Mouse (Mus musculus) bone marrow macrophage, adult 2 months (primary cell): ENCODE results near the gene Scnm1. TPM values are rescaled to one million over a fixed set of nuclear protein-coding genes. Genes with fewer than 3 reads are reported as not detected.
A peak's percentile ranks its signal among the peaks of the same experiment; 100 is the strongest.
"Not testable (repeated sequence)": the region's sequence is repeated elsewhere in the genome, so short reads cannot be mapped to it uniquely, and the experiment has no call there.

Experiments
- H3K27ac ChIP-seq: 2 replicates; pipeline ENCODE4 v1.5.1; 2012; ENCODE audit warnings: low read depth, low read length; ENCODE audit not compliant: insufficient read depth
- H3K4me1 ChIP-seq: 2 replicates; pipeline ENCODE4 v1.6.1; 2012; ENCODE audit warnings: low read length; ENCODE audit not compliant: control insufficient read depth, insufficient read depth
- H3K4me3 ChIP-seq: 2 replicates; pipeline ENCODE4 v1.5.1; 2012; ENCODE audit warnings: mild to moderate bottlenecking, low read length, moderate library complexity; ENCODE audit not compliant: insufficient read depth
- CTCF ChIP-seq: IDR thresholded peaks from 2 replicates; pipeline ENCODE4 v1.5.1; 2012; ENCODE audit warnings: low read depth, mild to moderate bottlenecking, low read length, moderate library complexity
- POLR2A ChIP-seq: IDR thresholded peaks from 2 replicates; pipeline ENCODE4 v1.6.1; 2012; ENCODE audit warnings: mild to moderate bottlenecking, low read depth, low read length, borderline replicate concordance
- polyA plus RNA-seq: library from polyadenylated mRNA; stranded (reverse); fragments of >200 nt; gene quantifications from 2 replicates; pipeline ENCODE4 v1.2.4, GENCODE M21; 2012; ENCODE audit not compliant: missing spikeins, insufficient read depth, insufficient read length

Scnm1 gene
- polyA plus RNA-seq, 1 experiment, result 88.6 TPM

DNA sequence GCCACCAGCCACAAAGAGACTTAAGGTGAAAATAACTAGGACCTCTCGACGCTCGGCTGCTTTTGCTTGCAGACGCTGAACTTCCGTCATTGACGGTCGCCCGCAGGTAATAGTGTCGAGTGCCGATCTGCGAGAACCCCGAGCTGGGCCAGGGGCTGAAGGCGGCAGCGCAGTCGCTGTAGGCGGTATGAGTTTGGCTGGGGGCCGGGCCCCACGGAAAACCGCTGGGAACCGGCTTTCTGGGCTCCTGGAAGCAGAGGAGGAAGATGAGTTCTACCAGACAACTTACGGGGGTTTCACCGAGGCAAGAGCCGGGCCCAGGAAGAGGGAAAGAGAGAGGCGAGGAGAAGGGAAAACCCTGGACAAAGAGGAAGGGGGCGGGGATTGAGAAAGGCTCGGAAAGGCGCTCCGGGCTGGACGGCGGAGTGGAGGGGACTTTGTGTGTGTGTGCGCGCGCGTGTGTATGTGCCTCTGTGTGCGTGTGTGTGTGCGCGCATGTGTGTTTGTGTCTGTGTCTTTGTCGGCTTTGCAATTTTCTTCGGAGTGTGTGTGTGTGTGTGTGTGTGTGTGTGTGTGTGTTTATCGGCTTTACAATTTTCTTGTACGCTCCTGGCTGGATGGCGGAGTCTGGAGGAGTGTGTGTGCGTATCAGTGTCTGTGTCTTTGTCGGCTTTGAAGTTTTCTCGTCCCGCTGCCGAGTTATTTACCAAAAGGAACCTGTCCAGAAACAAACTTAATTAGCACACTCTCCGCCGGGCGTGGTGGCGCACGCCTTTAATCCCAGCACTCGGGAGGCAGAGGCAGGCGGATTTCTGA lies 22.7 kb downstream of the Scnm1 start, which contains the start of gene Vps72:
Vps72 (plus strand) TSS at position 112 of the 816 bp plus-strand sequence.
- H3K4me3 ChIP-seq, result peak within 1 kb of the TSS; percentile 84
- peaks cover 16% of the 10 kb centered on the region for H3K4me1 ChIP-seq
- peak within 1 kb of the TSS; percentile 92 for H3K27ac ChIP-seq
- TF ChIP-seq CTCF (no peak), POLR2A (peak; percentile 78; the same call in 1 of the 2 replicates)

DNA sequence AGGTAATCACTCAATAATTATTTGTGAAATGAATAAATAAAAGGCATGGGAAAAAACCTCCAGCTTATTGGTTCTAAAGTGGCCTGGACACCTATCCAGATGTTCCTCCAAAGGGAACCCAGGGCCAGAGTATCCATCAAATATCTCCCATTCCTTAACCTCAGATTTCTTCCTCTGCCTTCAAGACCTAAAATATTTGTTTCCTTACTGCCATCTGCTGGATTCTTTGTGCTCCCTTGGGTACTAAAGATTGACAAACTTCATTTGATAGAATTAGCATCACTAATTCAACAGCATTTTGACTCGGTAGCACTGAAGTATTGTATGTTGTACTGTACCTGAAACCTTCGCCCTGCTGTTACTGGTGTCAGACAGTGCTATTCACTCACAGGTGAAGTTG lies 25.9 kb downstream of the Scnm1 start:
- Histone ChIP-seq H3K4me1 (peaks cover 14% of the 10 kb centered on the region), H3K27ac (no peak overlapping the region), H3K4me3 (no peak overlapping the region)
- no peak for TF ChIP-seq CTCF
- no peak for TF ChIP-seq POLR2A

DNA sequence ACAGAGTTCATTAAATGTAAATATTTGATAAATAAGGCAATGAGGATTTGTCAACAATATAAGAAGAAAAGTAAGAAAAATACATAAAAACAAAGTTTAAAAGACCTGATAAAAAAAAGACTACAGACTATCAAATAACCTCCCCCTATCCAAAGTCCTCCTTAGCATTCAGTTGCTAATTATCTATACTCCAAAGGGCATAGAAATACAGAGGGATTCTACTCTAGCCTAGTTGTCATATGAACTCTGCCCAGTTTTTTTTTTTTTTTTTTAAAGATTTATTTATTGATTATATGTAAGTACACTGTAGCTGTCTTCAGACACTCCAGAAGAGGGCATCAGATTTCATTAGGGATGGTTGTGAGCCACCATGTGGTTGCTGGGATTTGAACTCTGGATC lies 26.5 kb downstream of the Scnm1 start:
- not testable (repeated sequence) for H3K4me3 ChIP-seq, H3K4me1 ChIP-seq, H3K27ac ChIP-seq

DNA sequence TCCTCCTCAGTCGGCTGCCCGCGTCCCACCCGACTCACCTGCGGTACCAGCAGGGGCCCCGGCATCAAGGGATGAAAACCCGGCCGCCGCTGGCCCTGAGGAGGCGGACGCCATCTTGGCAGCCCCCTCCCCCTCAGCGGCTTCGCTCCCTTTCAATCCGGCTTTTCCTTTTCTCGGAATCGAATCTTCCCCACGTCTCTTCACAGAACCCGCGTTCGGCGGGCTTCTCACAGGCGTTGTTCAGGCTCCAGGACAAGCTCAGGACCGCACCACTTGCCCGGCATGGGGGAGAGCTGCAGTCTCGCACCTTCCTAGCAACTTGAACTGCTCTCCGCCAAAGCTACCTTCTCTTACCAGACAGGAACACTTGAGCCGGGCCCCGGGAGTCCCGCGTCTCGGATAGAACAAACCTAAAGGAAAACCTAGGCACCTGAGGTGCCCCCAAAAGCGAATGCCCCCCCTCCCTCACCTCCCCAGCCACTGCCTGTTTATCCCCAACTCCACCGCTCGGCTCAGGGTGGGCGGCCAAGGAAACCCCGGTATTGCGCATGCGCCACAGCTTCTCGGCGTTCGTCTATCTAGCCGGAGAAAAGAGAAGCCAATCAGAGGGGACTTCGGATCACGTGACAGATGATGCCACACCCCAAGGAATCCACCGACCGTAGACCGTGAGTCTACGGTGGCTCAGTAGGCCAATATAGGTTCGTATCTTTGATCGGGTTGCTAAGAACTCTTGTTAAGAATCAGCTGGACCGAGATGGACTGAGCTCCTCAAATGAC lies 27.3 kb downstream of the Scnm1 start, which contains the start of gene Pip5k1a:
Pip5k1a (minus strand) TSS at position 593 of the 780 bp plus-strand sequence.
- TF ChIP-seq CTCF (no peak), POLR2A (no peak)
- H3K4me1 ChIP-seq, result peaks cover 7% of the 10 kb centered on the region
- peak within 1 kb of the TSS; percentile 79 for H3K4me3 ChIP-seq
- H3K27ac ChIP-seq, result peak within 1 kb of the TSS; percentile 65

GRCm38 (mm10) chr3:95105586-95106337 lies 28.0 kb downstream of the Scnm1 start:
- Histone ChIP-seq H3K4me3 (peak overlapping the region; percentile 79), H3K27ac (peak overlapping the region; percentile 65), H3K4me1 (peaks cover 9% of the 10 kb centered on the region)
- TF ChIP-seq CTCF, result no peak
- TF ChIP-seq POLR2A, result no peak

DNA sequence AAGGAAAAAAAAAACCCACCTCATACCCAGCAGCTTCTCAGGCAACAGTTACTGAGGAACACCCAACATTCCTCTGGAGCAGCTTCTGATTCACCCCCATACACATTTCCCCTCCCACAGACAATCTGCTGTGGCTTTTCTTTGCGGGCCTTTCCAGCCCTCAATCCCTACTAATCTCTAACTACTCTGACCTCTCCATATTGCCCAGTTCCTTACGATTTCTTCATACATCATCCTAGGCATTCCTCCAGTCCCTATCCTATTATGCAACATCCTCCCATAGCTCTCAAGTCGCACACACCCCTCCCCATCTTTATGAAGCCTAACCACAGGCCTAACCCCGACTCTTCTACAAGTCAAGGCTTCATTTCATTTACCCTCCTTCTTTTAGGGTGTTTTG lies 28.7 kb downstream of the Scnm1 start:
- Histone ChIP-seq H3K4me3 (peak overlapping the region; percentile 79), H3K27ac (peak overlapping the region; percentile 51; the same call in 1 of the 2 replicates), H3K4me1 (peaks cover 9% of the 10 kb centered on the region)
- TF ChIP-seq POLR2A (no peak), CTCF (no peak)

GRCm38 (mm10) chr3:95100854-95101253 lies 33.0 kb downstream of the Scnm1 start:
- TF ChIP-seq CTCF (no peak), POLR2A (no peak)

DNA sequence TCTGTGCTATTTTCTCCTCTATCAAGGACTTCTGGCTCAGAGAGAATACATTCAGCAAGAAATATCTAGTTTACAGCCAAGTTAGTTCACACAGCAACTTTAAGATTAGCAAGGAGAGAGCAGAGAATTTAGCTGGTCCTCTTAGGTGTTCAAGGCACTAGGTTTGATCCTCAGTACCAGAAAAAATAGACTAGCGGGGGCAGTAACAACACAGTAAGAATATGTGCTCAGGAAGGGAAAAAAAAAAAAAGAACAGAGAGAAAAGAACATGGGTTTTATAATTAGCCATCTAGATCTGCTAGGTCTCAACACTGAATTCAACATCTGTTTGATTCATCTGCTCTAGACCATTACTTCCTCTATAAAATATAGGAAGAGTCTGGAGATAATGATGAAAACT lies 45.7 kb downstream of the Scnm1 start:
- no peak overlapping the region for H3K27ac ChIP-seq
- TF ChIP-seq POLR2A (no peak), CTCF (no peak)
- no peak overlapping the region for H3K4me3 ChIP-seq
- no peaks in the 10 kb centered on the region; the same call in 1 of the 2 replicates for H3K4me1 ChIP-seq

More at GRCm38 (mm10) chr3:95100854-95101253, 33.0 kb downstream of the Scnm1 start:
- Histone ChIP-seq H3K4me3 (no peak overlapping the region), H3K4me1 (peaks cover 20% of the 10 kb centered on the region), H3K27ac (no peak overlapping the region)

Other genes starting within 250 kb of the Scnm1 start
- gene Psmb4, start 247.1 kb downstream of the Scnm1 start, polyA plus RNA-seq, result 281 and 392 TPM in 2 replicates
- gene Selenbp1, start 201.0 kb downstream of the Scnm1 start, polyA plus RNA-seq, result 32.8 and 35.0 TPM in 2 replicates
- 18.7 and 23.1 TPM in 2 replicates for gene Rfx5, start 179.9 kb downstream of the Scnm1 start, polyA plus RNA-seq
- 23.7 and 28.6 TPM in 2 replicates for gene Pi4kb, start 159.3 kb downstream of the Scnm1 start, polyA plus RNA-seq
- gene Zfp687, start 118.6 kb downstream of the Scnm1 start, polyA plus RNA-seq, result 10.5 and 12.7 TPM in 2 replicates
- 136 and 148 TPM in 2 replicates for gene Psmd4, start 91.4 kb downstream of the Scnm1 start, polyA plus RNA-seq
- gene Pip5k1a, start 27.1 kb downstream of the Scnm1 start, polyA plus RNA-seq, result 23.4 and 27.8 TPM in 2 replicates
- gene Vps72, start 23.0 kb downstream of the Scnm1 start, polyA plus RNA-seq, result 54.8 and 57.4 TPM in 2 replicates
- 0.60 TPM in 1 of 2 replicates, not detected in the other for gene Tmod4, start 9.5 kb downstream of the Scnm1 start, polyA plus RNA-seq
- 5.6 and 6.0 TPM in 2 replicates for gene Lysmd1, start 77 bp upstream of the Scnm1 start, polyA plus RNA-seq
- gene Tnfaip8l2, start 8.3 kb upstream of the Scnm1 start, polyA plus RNA-seq, result 235 and 240 TPM in 2 replicates
- 1.2 and 1.5 TPM in 2 replicates for gene Sema6c, start 26.4 kb upstream of the Scnm1 start, polyA plus RNA-seq
- gene Gabpb2, start 83.9 kb upstream of the Scnm1 start, polyA plus RNA-seq, result 36.4 and 38.8 TPM in 2 replicates
- 128 and 133 TPM in 2 replicates for gene Cdc42se1, start 94.7 kb upstream of the Scnm1 start, polyA plus RNA-seq
- gene Mllt11, start 98.2 kb upstream of the Scnm1 start, polyA plus RNA-seq, result 19.7 and 23.3 TPM in 2 replicates
- gene Gm128, start 107.6 kb upstream of the Scnm1 start, polyA plus RNA-seq, result not detected in 2 replicates
- not detected in 2 replicates for gene Bnipl, start 117.2 kb upstream of the Scnm1 start, polyA plus RNA-seq
- 50.7 and 70.7 TPM in 2 replicates for gene Mindy1, start 147.3 kb upstream of the Scnm1 start, polyA plus RNA-seq
- gene Prune1, start 148.1 kb upstream of the Scnm1 start, polyA plus RNA-seq, result 15.6 and 16.6 TPM in 2 replicates
- 11.1 and 15.4 TPM in 2 replicates for gene Anxa9, start 173.2 kb upstream of the Scnm1 start, polyA plus RNA-seq
- 173 and 186 TPM in 2 replicates for gene Cers2, start 180.8 kb upstream of the Scnm1 start, polyA plus RNA-seq
- 34.2 and 37.2 TPM in 2 replicates for gene Setdb1, start 223.2 kb upstream of the Scnm1 start, polyA plus RNA-seq